Mouse (Mus musculus) small intestine, adult 2 months (tissue): ENCODE results near the gene H2afy2.

Source experiments
- CTCF ChIP-seq: fragments of 200-500 bp; IDR thresholded peaks from 2 replicates; pipeline ENCODE4 v1.5.1; 2012; ENCODE audit warnings: low read depth, mild to moderate bottlenecking, control low read depth, inconsistent platforms, low read length, moderate library complexity, mixed read lengths; ENCODE audit not compliant: insufficient replicate concordance, insufficient read length; ENCODE audit errors: extremely low read depth
- POLR2A ChIP-seq: fragments of 200-500 bp; IDR thresholded peaks from 2 replicates; pipeline ENCODE4 v1.6.1; 2012; ENCODE audit warnings: low read depth, mild to moderate bottlenecking, control low read depth, inconsistent platforms, low read length, moderate library complexity

GRCm38 (mm10) chr10:61798133-61798576 lies 14.2 kb upstream of the H2afy2 start:
- TF ChIP-seq CTCF (no peak), POLR2A (no peak)
